Mouse (Mus musculus): ENCODE measurements around the gene Tmcc2.

- TF ChIP-seq POLR2A (IDR thresholded peaks at IDR 0.05; ENCODE audit: control insufficient read depth, extremely low read depth, insufficient read depth, low read length, poor library complexity) (no peak), CTCF (IDR thresholded peaks at IDR 0.05; ENCODE audit: borderline replicate concordance, control insufficient read depth, extremely low read depth, insufficient read depth, low read length, poor library complexity) (no peak)
Observed at GRCm38 (mm10) chr1:132366235-132366634, 24.8 kb downstream of the Tmcc2 start.

Data from thymus, adult 2 months (tissue).